Mouse (Mus musculus) midbrain, embryonic 15.5 days (tissue): ENCODE data around the gene Men1. TPM values are rescaled to one million over a fixed set of nuclear protein-coding genes. Genes with fewer than 3 reads are reported as not detected.

Experiments
- ATAC-seq: fragments of 200-750 bp; cut with Nextera tagmentation; replicated peaks from 2 replicates; pipeline ENCODE4 v1.8.0; 2017; ENCODE audit warnings: moderate TSS enrichment
- H3K27ac ChIP-seq: fragments of 300-500 bp; sonication (generic); 2 replicates; pipeline ENCODE4 v1.5.1; 2015; ENCODE audit warnings: mild to moderate bottlenecking, inconsistent platforms
- H3K27me3 ChIP-seq: fragments of 300-500 bp; sonication (generic); replicated peaks from 2 replicates; pipeline ENCODE4 v1.6.1; 2015; ENCODE audit warnings: inconsistent platforms
- H3K36me3 ChIP-seq: fragments of 300-500 bp; sonication (generic); replicated peaks from 2 replicates; pipeline ENCODE4 v1.6.1; 2015; ENCODE audit warnings: inconsistent platforms
- H3K4me1 ChIP-seq: fragments of 300-500 bp; sonication (generic); 2 replicates; pipeline ENCODE4 v1.6.1; 2015; ENCODE audit warnings: inconsistent platforms
- H3K4me2 ChIP-seq: fragments of 300-500 bp; sonication (generic); 2 replicates; pipeline ENCODE4 v1.6.1; 2015; ENCODE audit warnings: inconsistent platforms, mild to moderate bottlenecking, moderate library complexity
- H3K4me3 ChIP-seq: fragments of 300-500 bp; sonication (generic); 2 replicates; pipeline ENCODE4 v1.5.1; 2015; ENCODE audit warnings: mild to moderate bottlenecking, inconsistent platforms
- H3K9ac ChIP-seq: fragments of 300-500 bp; sonication (generic); 2 replicates; pipeline ENCODE4 v1.6.1; 2015; ENCODE audit warnings: mild to moderate bottlenecking, inconsistent platforms
- H3K9me3 ChIP-seq: fragments of 300-500 bp; sonication (generic); 2 replicates; pipeline ENCODE4 v1.6.1; 2016; ENCODE audit warnings: inconsistent platforms
- WGBS: fragments of 180-500 bp; shearing (Covaris S2); methylation state at CpG from one replicate; pipeline ENCODE4 v1.1.7; 2015; ENCODE audit warnings: mixed read lengths; 5-methylcytosine and 5-hydroxymethylcytosine counted together
- polyA plus RNA-seq: library from polyadenylated mRNA; unstranded; fragments of >200 nt; fragmentation: Nextera tagmentation; extraction: Ambion mirVana; gene quantifications from 2 replicates; pipeline ENCODE4 v1.2.1, GENCODE M21; 2015

The Men1 gene
- polyA plus RNA-seq, 1 experiment from 2014 or later: 79.8 TPM

- Histone ChIP-seq H3K36me3 (peaks cover 34% of the 10 kb centered on the region; the same call in 1 of the 2 replicates), H3K27ac (no peak overlapping the region), H3K27me3 (no peaks in the 10 kb centered on the region), H3K9me3 (no peaks in the 10 kb centered on the region), H3K9ac (no peak overlapping the region), H3K4me1 (no peaks in the 10 kb centered on the region), H3K4me3 (no peak overlapping the region), H3K4me2 (no peak overlapping the region)
- WGBS: 93% methylated on average over 5 of the region's 5 CpGs
- ATAC-seq: no peak
These were observed 38.1 kb upstream of the Men1 start for GRCm38 (mm10) chr19:6296551-6297210.

- ATAC-seq: no peak
- Histone ChIP-seq H3K4me2 (no peak overlapping the region), H3K4me1 (no peaks in the 10 kb centered on the region), H3K9ac (no peak overlapping the region), H3K9me3 (no peaks in the 10 kb centered on the region), H3K27ac (no peak overlapping the region), H3K4me3 (no peak overlapping the region), H3K36me3 (peaks cover 34% of the 10 kb centered on the region; the same call in 1 of the 2 replicates), H3K27me3 (no peaks in the 10 kb centered on the region)
- 93% methylated on average over 9 of the region's 9 CpGs for WGBS
These were observed 37.1 kb upstream of the Men1 start for GRCm38 (mm10) chr19:6297641-6298040.

DNA sequence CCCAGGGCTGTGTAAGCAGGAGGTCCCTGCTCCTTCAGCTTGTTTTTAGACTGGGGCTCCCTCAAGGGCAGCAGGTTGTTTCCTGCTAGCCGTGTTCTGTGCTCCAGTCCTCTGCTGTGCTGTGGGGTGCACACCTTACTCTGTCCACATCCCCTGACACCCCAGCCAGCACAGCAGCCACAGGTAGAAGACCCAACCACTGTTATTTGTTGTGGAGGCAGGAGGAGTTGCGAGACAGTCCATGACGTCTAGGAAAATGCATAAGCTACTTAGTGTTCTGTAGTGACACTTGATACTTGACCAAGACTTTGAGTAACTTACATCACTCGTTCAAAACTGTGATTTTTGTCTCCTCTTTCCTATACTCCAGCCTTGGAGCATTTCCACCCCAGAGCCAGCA is 35.8 kb upstream of the Men1 start:
- Histone ChIP-seq H3K36me3 (peaks cover 30% of the 10 kb centered on the region; the same call in 1 of the 2 replicates), H3K9me3 (no peaks in the 10 kb centered on the region), H3K4me2 (no peak overlapping the region), H3K27ac (no peak overlapping the region), H3K9ac (no peak overlapping the region), H3K27me3 (no peaks in the 10 kb centered on the region), H3K4me1 (no peaks in the 10 kb centered on the region), H3K4me3 (no peak overlapping the region)
- WGBS: 84% methylated on average over 4 of the region's 4 CpGs
- no peak for ATAC-seq

DNA sequence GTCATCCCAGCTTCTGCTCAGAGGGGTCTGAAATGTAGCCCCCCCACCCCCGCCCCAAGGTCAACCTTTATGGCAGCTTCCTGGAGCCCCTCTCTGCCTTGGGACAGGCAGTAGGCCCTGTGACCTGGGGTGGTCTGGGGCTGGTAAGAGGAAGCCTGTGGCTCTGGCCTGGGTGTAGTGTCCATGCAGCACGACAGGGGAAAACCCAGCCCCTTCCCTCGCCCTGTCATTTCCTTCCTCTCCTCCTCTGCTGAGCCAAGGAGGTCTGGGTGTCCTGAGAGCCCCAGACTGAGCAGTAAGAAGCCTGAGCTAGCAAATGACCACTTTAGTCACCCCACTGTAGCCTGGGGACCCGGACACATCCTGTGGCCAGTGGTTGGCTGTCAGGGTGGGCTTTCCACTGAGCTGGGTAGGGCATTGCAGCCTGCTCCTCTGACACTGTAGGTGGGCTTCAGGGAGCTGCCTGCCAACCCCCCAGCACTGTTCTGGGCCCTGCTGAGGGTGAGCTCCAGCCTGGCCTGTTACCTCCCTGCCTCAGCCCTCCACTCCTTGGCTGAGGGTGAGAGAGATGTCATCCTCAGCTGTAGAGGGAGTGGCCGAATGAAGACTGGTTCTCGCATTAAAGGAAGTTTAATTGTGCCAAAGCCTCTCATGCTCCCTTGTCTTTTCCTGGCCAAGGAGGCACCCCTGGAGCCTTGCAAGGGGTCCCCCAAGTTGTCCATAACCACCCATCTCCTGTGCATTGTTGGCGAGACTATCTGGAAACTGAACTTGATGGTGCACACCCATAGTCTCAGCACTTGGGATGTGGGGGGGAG is 35.1 kb upstream of the Men1 start:
- no peak for ATAC-seq
- 87% methylated on average over 7 of the region's 7 CpGs for WGBS
- H3K27ac ChIP-seq: no peak overlapping the region

GRCm38 (mm10) chr19:6300402-6300841 is 34.4 kb upstream of the Men1 start:
- no peaks in the 10 kb centered on the region for H3K27me3 ChIP-seq
- peaks cover 22% of the 10 kb centered on the region; the same call in 1 of the 2 replicates for H3K36me3 ChIP-seq
- no peak overlapping the region for H3K4me3 ChIP-seq
- no peak overlapping the region for H3K27ac ChIP-seq
- H3K4me2 ChIP-seq: no peak overlapping the region
- no peak for ATAC-seq
- no peaks in the 10 kb centered on the region for H3K9me3 ChIP-seq
- H3K9ac ChIP-seq: no peak overlapping the region
- H3K4me1 ChIP-seq: no peaks in the 10 kb centered on the region
- 62% methylated on average over 7 of the region's 7 CpGs for WGBS

More for the DNA sequence above, 35.1 kb upstream of the Men1 start:
- Histone ChIP-seq H3K9me3 (no peaks in the 10 kb centered on the region), H3K36me3 (peaks cover 30% of the 10 kb centered on the region; the same call in 1 of the 2 replicates), H3K4me2 (no peak overlapping the region), H3K27me3 (no peaks in the 10 kb centered on the region), H3K4me1 (no peaks in the 10 kb centered on the region), H3K4me3 (no peak overlapping the region), H3K9ac (no peak overlapping the region)

- Histone ChIP-seq H3K4me1 (peaks cover 4% of the 10 kb centered on the region; the same call in 1 of the 2 replicates), H3K4me2 (no peak overlapping the region), H3K36me3 (peaks cover 15% of the 10 kb centered on the region; the same call in 1 of the 2 replicates), H3K9me3 (no peaks in the 10 kb centered on the region), H3K27me3 (no peaks in the 10 kb centered on the region), H3K27ac (no peak overlapping the region), H3K4me3 (no peak overlapping the region), H3K9ac (0 out of 2 replicates have a peak overlapping the region, but pooled peaks have one; percentile 0)
- no peak for ATAC-seq
- WGBS: 94% methylated on average over 5 of the region's 5 CpGs
These were observed 32.7 kb upstream of the Men1 start for GRCm38 (mm10) chr19:6302114-6302513.

DNA sequence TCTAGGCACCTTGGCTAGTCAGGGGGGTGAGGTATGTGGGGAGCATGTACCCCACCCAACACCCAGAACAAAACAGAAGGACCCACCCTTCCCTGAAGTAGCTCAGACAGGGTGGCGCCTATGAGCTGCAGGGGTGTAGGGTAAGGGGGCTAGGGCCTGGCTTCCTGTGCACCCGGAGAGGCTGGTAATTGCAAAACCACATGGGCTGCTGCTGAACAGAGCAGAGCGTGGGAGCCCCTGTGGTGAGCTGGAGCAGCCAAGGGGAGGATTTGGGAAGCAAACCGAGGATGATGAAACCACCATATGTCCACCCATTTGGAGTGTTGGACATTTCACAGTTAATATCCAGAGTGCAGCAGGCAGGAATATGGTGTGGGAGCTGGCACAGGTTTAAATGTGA is 32.3 kb upstream of the Men1 start:
- ATAC-seq: no peak

GRCm38 (mm10) chr19:6303831-6304230 is 30.9 kb upstream of the Men1 start:
- no peak overlapping the region for H3K4me3 ChIP-seq
- WGBS: 88% methylated on average over 6 of the region's 6 CpGs
- no peak overlapping the region for H3K4me2 ChIP-seq
- H3K4me1 ChIP-seq: peaks cover 4% of the 10 kb centered on the region; the same call in 1 of the 2 replicates
- ATAC-seq: no peak; the same call in 1 of the 2 replicates
- no peak overlapping the region for H3K9ac ChIP-seq
- 0 out of 2 replicates have a peak, but pooled peaks cover 7% of the 10 kb centered on the region for H3K27me3 ChIP-seq
- no peaks in the 10 kb centered on the region for H3K9me3 ChIP-seq
- H3K27ac ChIP-seq: no peak overlapping the region
- peaks cover 8% of the 10 kb centered on the region; the same call in 1 of the 2 replicates for H3K36me3 ChIP-seq

More for the DNA sequence above, 32.3 kb upstream of the Men1 start:
- Histone ChIP-seq H3K9ac (0 out of 2 replicates have a peak overlapping the region, but pooled peaks have one; percentile 0), H3K36me3 (peaks cover 15% of the 10 kb centered on the region; the same call in 1 of the 2 replicates), H3K4me1 (peaks cover 4% of the 10 kb centered on the region; the same call in 1 of the 2 replicates), H3K9me3 (no peaks in the 10 kb centered on the region), H3K4me2 (no peak overlapping the region), H3K27ac (no peak overlapping the region), H3K4me3 (no peak overlapping the region), H3K27me3 (0 out of 2 replicates have a peak, but pooled peaks cover 4% of the 10 kb centered on the region)
- 58% methylated on average over 4 of the region's 4 CpGs for WGBS

GRCm38 (mm10) chr19:6304787-6305516 is 29.8 kb upstream of the Men1 start:
- Histone ChIP-seq H3K9ac (no peak overlapping the region), H3K27ac (no peak overlapping the region), H3K4me2 (no peak overlapping the region), H3K4me3 (no peak overlapping the region), H3K9me3 (no peaks in the 10 kb centered on the region), H3K27me3 (0 out of 2 replicates have a peak, but pooled peaks cover 7% of the 10 kb centered on the region), H3K4me1 (peaks cover 4% of the 10 kb centered on the region; the same call in 1 of the 2 replicates), H3K36me3 (no peaks in the 10 kb centered on the region)
- ATAC-seq: no peak; the same call in 1 of the 2 replicates
- WGBS: 23% methylated on average over 5 of the region's 5 CpGs

DNA sequence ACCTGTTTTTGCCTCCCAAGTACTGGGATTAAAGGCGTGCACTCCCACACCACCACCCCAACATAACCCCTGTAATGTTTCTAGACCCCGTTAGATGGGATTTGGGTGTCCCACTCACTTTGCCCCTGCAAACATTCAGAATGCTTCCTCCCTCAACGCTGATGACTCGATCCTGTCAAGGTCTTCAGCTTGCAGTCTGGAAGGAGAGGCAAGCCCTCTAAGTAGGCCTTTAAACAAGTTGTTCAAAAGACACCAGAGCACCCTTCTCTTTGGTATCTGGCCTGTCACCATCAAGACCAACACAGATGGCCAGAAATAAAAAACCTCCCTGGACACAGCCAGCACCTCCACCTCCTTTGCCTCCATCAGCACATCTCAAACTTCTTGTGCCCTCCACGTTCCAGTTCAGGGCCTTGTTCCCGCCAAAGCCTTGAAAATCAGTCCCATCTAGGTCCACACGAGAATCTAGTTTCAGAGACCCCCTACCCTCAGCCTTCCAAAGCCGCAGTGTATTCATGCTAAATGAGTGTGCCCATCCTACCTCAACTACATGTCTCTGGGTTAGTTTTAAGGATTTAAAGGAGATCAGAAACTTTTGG is 29.2 kb upstream of the Men1 start:
- Histone ChIP-seq H3K36me3 (no peaks in the 10 kb centered on the region), H3K27me3 (0 out of 2 replicates have a peak, but pooled peaks cover 7% of the 10 kb centered on the region), H3K4me3 (peak overlapping the region; percentile 47), H3K4me2 (peak overlapping the region; percentile 56), H3K27ac (no peak overlapping the region), H3K4me1 (peaks cover 4% of the 10 kb centered on the region; the same call in 1 of the 2 replicates), H3K9me3 (no peaks in the 10 kb centered on the region), H3K9ac (no peak overlapping the region)
- no peak for ATAC-seq
- 57% methylated on average over 8 of the region's 8 CpGs for WGBS

DNA sequence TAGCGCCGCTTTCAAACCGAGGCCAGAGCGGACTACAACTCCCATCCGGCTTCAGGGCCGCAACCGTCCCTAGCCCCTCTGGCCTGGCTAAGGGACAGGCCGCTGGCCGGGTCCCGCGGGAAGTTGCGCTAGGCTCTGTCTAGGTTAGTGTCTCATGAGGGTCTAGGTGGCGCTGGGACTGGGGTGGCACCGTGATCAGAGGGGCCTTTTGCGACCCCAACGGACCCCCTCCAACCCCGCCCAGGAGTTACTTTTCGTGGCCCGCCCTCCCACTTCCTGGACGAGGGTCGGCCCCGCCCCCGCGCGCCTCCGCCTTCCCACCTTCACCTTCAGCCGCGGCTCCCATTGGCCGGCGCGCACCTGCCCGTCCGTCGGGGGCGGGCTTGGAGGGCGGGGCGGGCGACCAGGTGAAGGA is 28.6 kb upstream of the Men1 start, which contains the start of gene Cdc42bpg:
Gene Cdc42bpg (plus strand): TSS at position 320 of the 415 bp plus-strand sequence.
- 1% methylated on average over 37 of the region's 38 CpGs for WGBS
- peaks cover 4% of the 10 kb centered on the region; the same call in 1 of the 2 replicates for H3K4me1 ChIP-seq
- H3K4me2 ChIP-seq: peak within 1 kb of the TSS; percentile 56
- H3K9me3 ChIP-seq: no peaks in the 10 kb centered on the region
- H3K4me3 ChIP-seq: peak within 1 kb of the TSS; percentile 47
- H3K27me3 ChIP-seq: 0 out of 2 replicates have a peak, but pooled peaks cover 7% of the 10 kb centered on the region
- no peaks in the 10 kb centered on the region for H3K36me3 ChIP-seq
- peak within 1 kb of the TSS; percentile 19 for H3K9ac ChIP-seq
- H3K27ac ChIP-seq: no peak within 1 kb of the TSS
- ATAC-seq: peak; percentile 77
